Mouse (Mus musculus) heart, postnatal 36 days (tissue): ENCODE measurements around the gene Gm37240. TPM values are rescaled to one million over a fixed set of nuclear protein-coding genes. Genes with fewer than 3 reads are reported as not detected.

ENCODE experiments used
- DNase-seq, 2 experiments: peaks; one replicate each; pipeline ENCODE4 v3.0.0; 2021 to 2022
- intact Hi-C: fragments of 180-260 bp; cut with DNase I; formaldehyde crosslinking; loops from one replicate; pipeline ENCODE4 v1.15.1; 2025
- total RNA-seq, 2 experiments: library from RNA; stranded (reverse); gene quantifications; 2 replicates each; pipeline ENCODE4 v1.2.3; 2021

Gm37240 gene
- total RNA-seq, 2 experiments from 2014 or later: 35.9 to 45.6 TPM

GRCm38 (mm10) chr3:85773425-85773824 lies 113.9 kb downstream of the Gm37240 start:
- no peak for DNase-seq
- intact Hi-C loops: no loop called here

GRCm38 (mm10) chr3:85764937-85765337 lies 122.4 kb downstream of the Gm37240 start:
- DNase-seq: no peak
- intact Hi-C loops: no loop called here

GRCm38 (mm10) chr3:85764008-85764834 lies 123.1 kb downstream of the Gm37240 start:
- no peak for DNase-seq
- intact Hi-C loops: no loop called here

DNA sequence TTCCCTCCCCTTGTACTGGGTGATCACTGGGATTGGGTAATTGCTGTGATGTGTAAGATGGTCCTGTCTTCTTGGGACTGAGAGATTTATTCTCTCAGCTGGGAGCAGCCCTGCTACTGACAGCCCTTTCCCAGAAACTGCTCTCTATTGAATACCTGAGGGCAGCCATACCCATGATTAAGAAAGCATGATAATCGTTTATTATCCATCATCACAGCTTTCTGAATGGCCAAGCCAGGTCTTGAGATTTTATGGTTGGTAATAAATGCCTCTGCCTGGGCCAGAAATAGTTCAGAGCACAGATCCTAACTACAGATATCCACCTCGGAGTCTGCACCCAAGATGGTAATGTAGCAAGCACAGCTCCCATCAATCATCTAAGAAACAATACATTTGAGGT lies 129.4 kb downstream of the Gm37240 start:
- DNase-seq: no peak
- intact Hi-C loops: no loop called here

DNA sequence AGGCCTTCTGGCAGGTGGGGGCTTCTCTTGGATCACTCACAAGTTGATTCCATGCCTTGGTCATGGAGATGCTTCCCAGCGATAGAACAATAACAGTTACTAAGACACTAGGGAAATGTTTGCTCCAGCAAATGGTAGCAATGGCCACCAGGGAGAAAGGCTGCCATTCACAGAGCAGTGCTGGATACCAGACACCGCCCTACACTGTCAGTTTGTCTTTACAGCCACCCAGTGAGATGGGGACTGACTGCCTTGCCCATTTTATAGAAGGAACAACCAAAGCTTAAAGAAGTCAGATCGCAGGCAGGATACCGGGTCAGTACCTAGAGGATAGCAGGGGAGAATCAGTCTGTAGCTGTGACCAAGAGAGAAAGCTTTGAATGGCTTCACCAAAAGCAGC lies 129.9 kb downstream of the Gm37240 start:
- intact Hi-C loops: no loop called here
- DNase-seq: no peak

GRCm38 (mm10) chr3:85749348-85749747 lies 138.0 kb downstream of the Gm37240 start:
- DNase-seq: no peak
- intact Hi-C loops: no loop called here

GRCm38 (mm10) chr3:85748863-85749262 lies 138.5 kb downstream of the Gm37240 start:
- DNase-seq: no peak
- intact Hi-C loops: no loop called here

- intact Hi-C loops: no loop called here
- no peak for DNase-seq
Measured at GRCm38 (mm10) chr3:85746116-85746515, 141.2 kb downstream of the Gm37240 start.

GRCm38 (mm10) chr3:85741767-85742166 lies 145.6 kb downstream of the Gm37240 start:
- no peak for DNase-seq
- intact Hi-C loops: no loop called here

- intact Hi-C loops: no loop called here
- DNase-seq: no peak
Measured at GRCm38 (mm10) chr3:85738591-85738990, 148.7 kb downstream of the Gm37240 start.

- DNase-seq: no peak
- intact Hi-C loops: no loop called here
Measured at GRCm38 (mm10) chr3:85733939-85734729, 153.2 kb downstream of the Gm37240 start.

DNA sequence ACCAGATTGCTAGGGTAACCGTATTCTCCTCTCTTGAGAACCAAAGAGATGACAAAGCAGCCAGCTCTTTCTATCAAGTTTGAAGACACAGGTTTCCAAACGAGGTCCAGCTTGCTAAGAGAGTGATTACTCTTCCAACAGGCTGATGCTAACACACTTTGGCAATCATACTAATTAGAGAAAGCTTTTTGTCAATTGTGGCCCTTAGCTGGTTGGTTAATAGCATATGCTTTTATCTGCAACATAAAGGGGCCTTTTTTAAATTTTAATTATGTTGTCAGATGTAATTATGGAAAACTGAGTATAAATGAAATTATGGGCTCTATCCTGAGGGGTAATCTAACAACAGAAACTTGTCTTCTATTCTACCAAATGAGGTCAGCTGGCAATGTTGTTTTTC lies 160.1 kb downstream of the Gm37240 start:
- intact Hi-C loops: no loop called here
- no peak for DNase-seq

DNA sequence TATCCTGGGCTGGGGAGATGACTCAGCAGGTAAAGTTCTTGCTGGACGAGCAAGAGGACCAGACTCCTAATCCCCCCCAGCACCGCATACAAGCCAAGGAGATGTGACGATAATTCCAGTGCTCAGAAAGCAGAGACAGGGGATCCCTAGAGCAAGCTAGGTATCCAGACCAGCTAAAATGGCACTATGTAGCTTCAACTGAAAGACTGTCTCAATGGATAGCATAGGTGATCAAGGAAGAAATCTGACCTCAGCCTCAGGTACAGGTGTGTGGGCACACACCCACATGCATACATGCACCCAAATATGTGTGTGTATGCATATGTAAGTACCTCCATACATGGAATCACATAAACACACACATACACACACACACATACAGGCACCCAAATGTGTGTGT lies 161.3 kb downstream of the Gm37240 start:
- DNase-seq: no peak
- intact Hi-C loops: no loop called here

- intact Hi-C loops: no loop called here
- no peak for DNase-seq
Measured at GRCm38 (mm10) chr3:85725110-85725509, 162.2 kb downstream of the Gm37240 start.

GRCm38 (mm10) chr3:85722581-85722980 lies 164.7 kb downstream of the Gm37240 start:
- DNase-seq: no peak
- intact Hi-C loops: no loop called here

GRCm38 (mm10) chr3:85715764-85716297 lies 171.5 kb downstream of the Gm37240 start:
- intact Hi-C loops: no loop called here

DNA sequence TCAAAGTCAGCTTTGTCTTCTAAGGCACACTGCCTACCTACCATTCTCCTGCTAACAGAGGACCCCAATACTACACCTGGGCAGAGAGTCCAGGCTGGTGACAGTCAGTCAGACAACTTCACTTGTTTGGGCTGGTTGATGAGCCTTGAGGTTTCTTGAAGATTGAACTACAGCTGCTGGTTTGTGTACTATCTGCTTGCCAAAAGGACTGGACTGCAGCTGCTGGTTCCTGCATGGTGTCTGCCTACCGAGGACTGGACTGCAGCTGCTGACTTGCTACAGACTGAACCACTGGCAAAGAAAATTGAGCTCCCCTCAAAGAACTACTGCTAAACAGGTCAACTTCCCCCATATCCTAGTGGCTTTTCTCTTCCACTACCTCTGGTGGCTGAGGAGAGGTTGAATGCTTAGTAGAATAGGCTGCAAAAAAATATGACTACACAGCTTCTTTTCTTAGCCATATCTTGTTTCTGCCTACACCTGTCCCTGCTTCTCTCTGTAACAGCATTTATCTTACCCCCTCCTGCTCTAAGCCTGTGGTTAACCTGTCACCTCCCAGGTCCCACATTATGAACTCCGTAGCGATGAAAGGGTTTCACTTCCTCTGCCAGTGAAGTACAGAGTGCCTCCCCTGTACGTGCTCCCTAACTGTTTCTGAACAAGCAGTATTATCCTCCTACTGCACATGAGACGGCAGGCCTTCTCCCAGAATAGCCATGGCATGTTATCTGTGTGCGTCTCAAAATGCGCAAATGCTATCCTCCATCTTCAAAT lies 173.2 kb downstream of the Gm37240 start:
- intact Hi-C loops: no loop called here
- DNase-seq: no peak

More at GRCm38 (mm10) chr3:85715764-85716297, 171.5 kb downstream of the Gm37240 start:
- no peak for DNase-seq

- no peak for DNase-seq
- intact Hi-C loops: no loop called here
Measured at GRCm38 (mm10) chr3:85710695-85711094, 176.6 kb downstream of the Gm37240 start.

GRCm38 (mm10) chr3:85707421-85707820 lies 179.9 kb downstream of the Gm37240 start:
- intact Hi-C loops: loop anchor here (1.0 to 5.0 kb wide), 3 partner anchors 211 to 420 kb away; no protein-coding TSS in a partner anchor
- peak; percentile 36 to 67 for DNase-seq

- no peak for DNase-seq
- intact Hi-C loops: no loop called here
Measured at GRCm38 (mm10) chr3:85703141-85703882, 184.0 kb downstream of the Gm37240 start.
